Mouse (Mus musculus): ENCODE data around the gene Prepl.

DNA sequence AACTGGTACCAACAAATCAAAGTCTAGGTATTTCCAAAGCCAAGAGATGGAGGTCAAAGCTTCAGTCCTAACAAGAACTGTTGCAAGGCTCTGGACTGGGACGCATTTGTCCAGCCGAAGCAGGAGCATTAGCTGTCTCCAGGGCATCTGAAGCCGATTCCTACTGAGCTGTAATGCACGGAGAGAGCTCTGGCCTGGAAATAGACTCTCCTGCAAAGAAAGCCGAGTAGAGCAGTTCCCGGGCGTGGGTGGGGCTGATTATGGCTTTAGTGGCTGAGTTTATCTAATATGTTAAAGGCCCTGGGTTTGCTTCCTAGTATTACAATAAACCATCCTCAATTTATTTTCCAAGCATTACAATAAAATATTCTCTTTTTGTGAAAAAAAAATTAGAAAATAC is 16.8 kb downstream of the Prepl start:
- TF ChIP-seq CTCF (IDR thresholded peaks at IDR 0.05; ENCODE audit: low read depth) (no peak), EP300 (IDR thresholded peaks at IDR 0.05; ENCODE audit: low read depth) (no peak)
